Mouse (Mus musculus) ES-CJ7 (cell line): ENCODE data around the gene Dock4.
A peak's percentile ranks its signal among the peaks of the same experiment; 100 is the strongest.

Experiments
- DNase-seq: peaks from one replicate; pipeline ENCODE4 v3.0.0; 2011; ENCODE audit warnings: low read depth, low spot score

Dock4 gene

DNA sequence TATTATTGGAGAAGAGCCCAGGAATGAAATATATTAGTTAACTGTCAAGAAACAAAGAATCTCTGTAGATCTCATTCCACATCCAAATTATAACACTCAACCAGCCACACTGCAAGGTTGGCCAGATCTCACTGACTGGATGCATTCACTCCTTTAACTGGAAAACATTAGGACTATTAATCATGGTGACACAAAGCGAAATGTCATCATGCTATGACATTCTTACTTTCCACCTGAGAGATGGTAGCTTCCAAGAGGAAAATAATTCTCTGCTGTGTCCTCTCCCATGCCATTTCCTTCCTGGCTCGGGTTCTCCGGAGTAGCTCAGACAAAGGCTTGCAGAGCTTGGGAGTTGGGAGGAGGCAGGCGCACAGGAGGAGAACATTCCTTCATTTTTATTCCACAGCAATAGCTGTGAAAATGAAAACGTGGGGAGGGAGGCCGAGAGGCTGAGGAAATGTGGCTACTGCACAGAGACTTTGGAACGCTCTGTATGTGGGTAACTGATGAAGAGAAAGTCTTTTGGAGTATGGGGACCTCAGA lies 17.0 kb downstream of the Dock4 start:
- no peak for DNase-seq

DNA sequence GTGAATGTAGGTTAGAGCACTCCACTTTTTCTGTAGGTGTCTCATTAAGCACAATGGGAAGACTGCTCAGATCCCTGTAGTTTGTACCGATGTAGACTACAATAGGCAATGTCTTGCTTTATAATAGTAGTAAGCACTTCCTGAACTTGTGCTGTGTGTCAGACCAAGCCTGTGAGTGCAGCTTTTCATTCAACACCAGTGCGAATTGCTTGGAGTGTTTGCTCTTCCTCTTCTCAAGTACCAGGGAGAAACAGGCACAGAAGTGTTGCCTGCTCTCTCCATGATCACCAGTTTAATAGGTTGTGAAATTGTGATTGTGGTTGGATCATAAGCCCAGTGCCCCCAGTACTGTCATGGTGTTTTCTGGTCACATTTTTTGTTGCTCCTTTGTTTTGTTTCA lies 18.1 kb downstream of the Dock4 start:
- no peak for DNase-seq

- DNase-seq, result no peak
These were observed 18.5 kb downstream of the Dock4 start for GRCm38 (mm10) chr12:40464282-40464681.

GRCm38 (mm10) chr12:40468235-40468634 lies 22.5 kb downstream of the Dock4 start:
- DNase-seq, result no peak

DNA sequence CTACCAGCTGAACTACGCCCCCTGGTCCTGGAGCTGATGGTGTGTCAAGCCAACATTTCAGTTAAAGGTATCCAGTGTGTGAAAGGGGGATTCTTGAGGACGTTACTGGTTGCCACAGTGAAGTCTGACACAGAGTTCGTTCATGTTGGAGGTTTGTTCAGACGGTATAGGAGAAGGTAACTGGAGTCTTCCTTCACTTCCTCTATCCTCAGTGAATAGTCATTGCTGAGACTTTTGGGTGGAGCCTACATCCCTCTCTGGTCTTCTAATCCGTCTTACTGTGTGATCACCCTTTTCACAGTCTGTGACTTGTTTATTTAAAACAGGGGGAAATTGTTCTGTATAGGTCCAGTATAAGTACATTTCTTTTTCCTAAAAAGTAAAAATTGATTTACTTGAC lies 23.3 kb downstream of the Dock4 start:
- no peak for DNase-seq

GRCm38 (mm10) chr12:40471649-40472399 lies 26.1 kb downstream of the Dock4 start:
- no peak for DNase-seq

DNA sequence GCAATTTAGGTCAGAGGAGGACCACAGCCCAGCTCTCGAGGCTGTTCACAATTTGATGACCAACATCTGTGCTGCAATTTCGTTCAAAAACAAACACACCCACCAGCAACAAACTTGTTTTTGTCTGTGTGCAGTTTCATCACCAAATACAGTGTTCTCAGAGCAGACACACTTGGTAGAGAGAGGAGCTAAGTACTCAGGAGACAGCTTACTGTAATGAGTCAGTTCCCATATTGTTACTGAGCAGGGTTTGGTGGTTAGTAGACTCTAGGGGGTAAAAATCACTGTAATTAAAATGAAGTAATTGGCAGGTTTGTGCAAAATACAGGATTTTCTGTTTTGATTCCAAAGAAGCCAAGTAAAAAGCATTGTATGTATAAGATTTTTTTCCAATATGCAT lies 28.0 kb downstream of the Dock4 start:
- DNase-seq, result no peak

DNA sequence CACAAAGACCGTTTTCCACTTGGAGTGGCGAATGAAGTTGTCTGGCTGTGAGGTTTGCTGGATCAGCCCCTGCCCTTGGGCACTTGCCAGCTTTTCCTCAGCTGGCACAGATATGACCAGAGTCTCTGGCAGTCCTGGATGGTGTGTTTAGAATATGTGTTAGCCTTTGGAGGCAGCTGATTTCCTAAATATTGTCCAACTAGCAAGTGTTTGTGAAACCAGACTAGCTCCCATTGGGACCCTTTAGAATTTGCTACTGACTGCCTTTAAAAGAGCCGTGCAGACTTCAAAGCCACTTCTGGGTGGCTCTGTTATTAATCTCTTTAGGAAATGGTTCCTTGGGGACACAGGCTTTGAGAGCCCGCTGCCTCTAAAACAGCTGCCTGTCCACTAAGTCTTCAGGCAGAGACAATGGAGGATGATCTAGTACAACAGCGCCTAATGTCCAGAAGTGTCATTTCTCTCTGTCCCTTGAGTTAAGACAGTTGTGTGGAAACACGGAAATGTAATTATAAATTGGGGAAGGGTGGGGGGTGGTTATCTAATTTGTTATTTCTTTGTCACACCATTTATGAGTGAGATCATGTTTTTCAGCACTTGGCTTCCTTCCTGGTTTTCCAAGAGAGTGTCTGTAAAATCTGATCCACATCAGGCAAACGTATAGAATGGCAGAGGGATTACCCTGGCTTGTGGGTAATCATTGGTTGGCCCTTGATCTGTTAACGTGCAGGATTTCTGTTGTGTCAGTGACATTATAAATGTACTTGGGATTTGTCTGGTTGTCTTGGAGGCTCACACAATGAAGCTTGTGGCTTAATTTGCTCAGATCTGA lies 32.1 kb downstream of the Dock4 start:
- DNase-seq, result no peak

DNA sequence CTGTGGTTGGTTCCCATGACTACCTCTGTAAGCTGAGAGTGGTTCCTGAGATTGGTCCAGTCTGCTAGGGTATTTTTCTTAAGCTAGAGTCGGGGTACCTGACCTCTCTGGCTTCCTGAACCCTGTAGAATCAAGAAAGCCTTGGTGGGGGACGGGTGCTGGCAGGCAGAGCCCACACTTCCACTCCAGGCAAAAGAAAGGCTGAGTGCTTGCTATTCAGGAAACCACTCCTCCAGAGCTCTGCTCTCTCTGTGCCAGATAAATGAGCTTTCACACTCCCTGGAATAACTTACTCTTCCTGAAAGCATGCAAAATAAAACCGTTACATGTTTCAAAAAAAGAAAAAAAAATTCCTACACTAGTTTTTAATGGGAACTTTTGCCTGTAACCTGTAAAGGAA lies 38.5 kb downstream of the Dock4 start:
- no peak for DNase-seq

DNA sequence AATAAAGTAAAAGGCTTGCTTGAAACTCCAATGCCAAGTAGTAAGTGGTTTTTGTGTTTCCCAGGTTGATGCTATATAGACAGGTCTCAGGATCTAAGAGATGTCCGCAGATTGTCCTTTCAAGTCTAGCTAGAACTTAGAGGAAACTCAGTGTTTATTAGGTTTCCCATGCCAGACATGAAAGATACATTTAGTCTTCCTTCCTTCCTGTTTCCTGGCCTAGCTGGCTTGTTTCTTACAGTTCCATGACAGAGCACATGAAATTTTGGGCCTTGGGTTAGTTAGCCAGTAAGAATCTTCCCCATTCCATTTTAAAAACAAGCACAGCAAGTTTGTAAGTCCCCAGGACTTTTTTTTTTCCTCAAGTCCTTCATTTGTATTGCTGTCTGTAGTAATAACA lies 39.5 kb downstream of the Dock4 start:
- no peak for DNase-seq

DNA sequence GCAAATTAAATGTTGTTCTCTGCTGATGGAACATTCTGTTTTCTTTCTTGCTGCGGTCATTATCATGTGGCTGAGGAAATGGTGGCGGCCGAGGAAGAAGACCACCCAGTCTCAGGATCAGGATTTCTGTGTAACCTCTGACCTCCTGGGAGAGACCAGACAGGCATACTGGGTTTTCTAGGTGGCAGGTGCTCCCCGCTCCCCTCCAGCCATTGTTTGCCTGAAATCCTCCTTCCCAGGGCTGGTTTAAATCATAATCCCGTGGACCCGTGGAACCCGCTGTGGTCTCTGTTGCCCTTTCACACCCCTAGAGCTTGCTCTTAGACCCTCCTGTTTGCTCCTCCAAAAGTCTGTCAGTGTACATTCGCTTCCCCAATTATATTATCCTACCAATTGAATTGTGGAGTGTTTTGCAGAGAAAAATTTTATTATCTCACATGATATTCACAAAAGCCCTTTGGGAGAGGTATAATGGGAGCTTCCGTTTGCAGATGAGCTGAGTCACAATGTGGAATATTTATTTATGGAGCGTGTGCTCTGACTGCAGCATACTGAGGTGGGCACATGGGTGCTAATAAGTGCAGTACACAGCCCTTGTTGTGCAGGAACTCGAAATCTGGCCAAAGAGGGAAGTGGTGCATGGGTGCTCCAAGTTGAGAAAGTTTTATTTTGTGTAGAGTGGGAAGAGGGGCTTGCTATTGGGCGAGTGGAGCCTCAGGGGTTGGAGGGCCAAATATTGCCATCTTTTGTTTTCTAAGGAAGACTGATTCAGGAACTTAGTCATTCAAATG lies 40.5 kb downstream of the Dock4 start:
- no peak for DNase-seq

GRCm38 (mm10) chr12:40496387-40496786 lies 50.6 kb downstream of the Dock4 start:
- no peak for DNase-seq

DNA sequence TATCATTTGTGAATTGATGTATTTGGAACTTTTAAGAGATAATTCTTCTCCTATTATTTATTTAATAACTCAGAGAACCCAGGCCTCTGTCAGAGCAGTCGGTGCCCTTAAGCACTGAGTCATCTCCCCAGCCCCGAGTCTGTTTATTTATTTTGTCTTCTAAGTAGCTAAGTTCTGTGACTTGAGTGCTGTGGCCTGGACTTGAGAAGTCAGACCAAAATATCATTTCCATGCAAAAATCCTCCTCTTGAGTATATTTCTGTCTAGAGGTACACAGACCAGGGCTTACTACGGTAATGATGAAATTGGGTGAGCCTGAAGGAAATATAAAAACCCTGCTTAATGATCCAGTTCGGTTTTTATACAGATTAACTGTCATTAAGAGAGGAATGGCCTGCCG lies 52.1 kb downstream of the Dock4 start:
- DNase-seq, result no peak

GRCm38 (mm10) chr12:40498250-40498671 lies 52.5 kb downstream of the Dock4 start:
- no peak for DNase-seq

DNA sequence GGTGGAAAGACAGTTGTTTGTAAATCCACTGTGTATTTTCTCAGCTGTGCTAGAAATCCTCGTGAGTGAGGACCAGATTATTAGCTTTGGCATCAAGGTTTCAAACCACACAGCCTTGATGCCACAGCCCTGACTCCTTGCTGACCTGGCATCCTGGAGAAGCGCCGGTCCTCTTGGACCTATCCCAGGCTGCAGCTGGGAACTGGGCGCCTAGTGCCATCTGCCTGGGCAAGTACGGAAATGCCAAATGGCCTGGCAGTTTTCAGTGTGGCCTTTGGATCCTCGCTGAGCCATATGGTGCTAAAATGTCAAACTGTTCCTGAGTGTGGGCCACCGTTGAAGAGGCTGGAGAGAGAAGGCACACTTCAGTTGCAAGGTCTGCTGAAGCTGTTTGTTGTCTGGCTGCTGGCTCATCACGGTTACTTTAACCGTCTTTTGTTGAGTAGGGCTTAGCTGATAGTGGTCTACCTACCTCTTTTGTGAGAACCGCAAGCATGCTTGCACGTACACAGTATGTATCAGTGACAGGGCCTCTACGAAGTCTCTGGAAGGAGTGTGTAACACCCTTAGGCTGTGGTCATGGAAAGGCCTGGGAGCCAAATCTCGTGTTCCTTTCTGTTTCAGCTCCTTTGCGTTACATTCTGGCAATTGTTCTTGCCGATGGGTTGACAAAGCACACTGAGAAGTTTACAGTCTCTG lies 53.3 kb downstream of the Dock4 start:
- DNase-seq, result no peak

GRCm38 (mm10) chr12:40499627-40500329 lies 54.0 kb downstream of the Dock4 start:
- no peak for DNase-seq

GRCm38 (mm10) chr12:40501141-40501540 lies 55.4 kb downstream of the Dock4 start:
- no peak for DNase-seq

DNA sequence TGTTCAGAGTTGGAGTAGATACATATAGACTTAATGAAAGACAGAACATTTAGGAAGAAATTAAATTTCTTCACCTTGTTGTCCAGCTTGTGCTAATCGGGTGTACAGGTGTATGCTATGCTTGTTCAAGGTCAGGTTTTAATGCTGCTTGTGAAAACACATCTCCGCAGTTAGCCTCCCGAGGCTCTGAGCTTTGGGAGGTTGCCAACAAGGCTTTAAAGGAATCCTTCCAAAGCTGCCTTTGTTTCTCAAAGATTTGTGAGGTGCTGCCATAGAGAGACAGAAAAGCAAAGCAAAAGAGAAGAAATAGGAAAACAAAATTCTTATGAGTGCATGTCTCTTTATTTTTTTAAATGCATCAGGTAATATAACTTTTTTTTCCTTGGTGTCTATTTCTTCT lies 57.8 kb downstream of the Dock4 start:
- no peak for DNase-seq

DNA sequence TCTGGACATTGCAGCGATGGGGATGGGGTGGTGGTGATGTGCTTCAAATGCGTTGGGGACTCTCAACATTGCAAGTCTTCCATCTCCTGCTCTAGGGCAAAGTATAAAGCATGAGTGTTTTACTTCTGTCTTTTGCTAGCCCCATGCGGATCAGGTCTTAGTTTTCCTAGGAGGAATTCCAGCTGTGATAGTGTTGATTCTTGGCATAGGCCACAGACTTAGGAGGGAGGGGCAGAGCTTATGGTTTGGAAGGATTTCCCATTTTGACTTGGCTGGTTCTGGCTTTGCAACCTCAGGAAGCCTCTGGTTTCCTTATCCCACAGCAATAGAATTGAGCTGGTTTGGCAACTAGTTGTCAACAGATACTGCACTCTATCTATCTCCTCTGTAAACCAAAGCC lies 58.9 kb downstream of the Dock4 start:
- DNase-seq, result no peak

- peak; percentile 72 for DNase-seq
These were observed 62.2 kb downstream of the Dock4 start for GRCm38 (mm10) chr12:40507823-40508390.
